ENCODE assay signal across 9 mouse cellular contexts in genomic region chr10:70440639-70441461, GRCm38 (mm10). TPM values are rescaled to one million over a fixed set of nuclear protein-coding genes. Genes with fewer than 3 reads are reported as not detected.
DNase-seq lines count a peak whose midpoint lies in the region; ATAC-seq lines count a peak whose summit lies in the region.
"Had no signal": no experiment of that assay in that cellular context is flagged by ENCODE, and none has a peak within 500 bp of the region (broad histone marks: within the 10 kb centered on the region; RNA-seq: fewer than 3 reads in every experiment).

No protein-coding gene starts in this region.

- H3K27me3 ChIP-seq in forebrain, embryonic 11.5 days (ENCODE audit: control insufficient read depth, insufficient read depth, low read length), result no peaks in the 10 kb centered on the region
- H3K27me3 ChIP-seq in heart, embryonic 15.5 days, result no peaks in the 10 kb centered on the region
- H3K27me3 ChIP-seq in liver, embryonic 13.5 days, result peaks cover 18% of the 10 kb centered on the region
- H3K27me3 ChIP-seq in neural tube, embryonic 15.5 days (replicated peaks), result no peaks in the 10 kb centered on the region

- WGBS in forebrain, embryonic 11.5 days, result 1% methylated on average over 44 of the region's 44 CpGs
- under 1% methylated on average over 44 of the region's 44 CpGs for WGBS in heart, embryonic 15.5 days
- WGBS in liver, embryonic 13.5 days (ENCODE audit: insufficient replicate concordance), result 2% methylated on average over 44 of the region's 44 CpGs
- 0% methylated on average over 44 of the region's 44 CpGs for WGBS in neural tube, embryonic 15.5 days

- H3K4me2 ChIP-seq in forebrain, embryonic 11.5 days (ENCODE audit: low read depth, low read length, severe bottlenecking), result peak overlapping the region; percentile 79
- peak overlapping the region; percentile 94 for H3K4me2 ChIP-seq in heart, embryonic 15.5 days
- H3K4me2 ChIP-seq in liver, embryonic 13.5 days, result peak overlapping the region; percentile 66
- H3K4me2 ChIP-seq in neural tube, embryonic 15.5 days, result peak overlapping the region; percentile 70

- ATAC-seq in forebrain, embryonic 11.5 days (replicated peaks; ENCODE audit: low FRiP score), result peak; percentile 90
- ATAC-seq in heart, embryonic 15.5 days (replicated peaks; ENCODE audit: insufficient number of reproducible peaks, insufficient read depth, low FRiP score, low read depth), result peak; percentile 72
- ATAC-seq in liver, embryonic 13.5 days (ENCODE audit: low read depth), result no peak
- peak; percentile 93 for ATAC-seq in neural tube, embryonic 15.5 days (ENCODE audit: low FRiP score)

- H3K27ac ChIP-seq in forebrain, embryonic 11.5 days (ENCODE audit: low read depth, low read length), result peak overlapping the region; percentile 68
- peak overlapping the region; percentile 89 for H3K27ac ChIP-seq in heart, embryonic 15.5 days
- H3K27ac ChIP-seq in liver, embryonic 13.5 days, result no peak overlapping the region
- peak overlapping the region; percentile 97 for H3K27ac ChIP-seq in neural tube, embryonic 15.5 days (replicated peaks)

- H3K9me3 ChIP-seq in forebrain, embryonic 11.5 days (ENCODE audit: control insufficient read depth, low read length), result no peaks in the 10 kb centered on the region
- H3K9me3 ChIP-seq in heart, embryonic 15.5 days (replicated peaks), result no peaks in the 10 kb centered on the region
- H3K9me3 ChIP-seq in liver, embryonic 13.5 days (replicated peaks), result no peaks in the 10 kb centered on the region
- no peaks in the 10 kb centered on the region for H3K9me3 ChIP-seq in neural tube, embryonic 15.5 days (replicated peaks)

- peak overlapping the region; percentile 78 for H3K9ac ChIP-seq in forebrain, embryonic 11.5 days (ENCODE audit: low read length)
- H3K9ac ChIP-seq in heart, embryonic 15.5 days, result peak overlapping the region; percentile 75
- no peak overlapping the region for H3K9ac ChIP-seq in liver, embryonic 13.5 days
- peak overlapping the region; percentile 83 for H3K9ac ChIP-seq in neural tube, embryonic 15.5 days (replicated peaks)

- H3K36me3 ChIP-seq in forebrain, embryonic 11.5 days (ENCODE audit: control insufficient read depth, insufficient read depth, low read length), result no peaks in the 10 kb centered on the region
- no peaks in the 10 kb centered on the region for H3K36me3 ChIP-seq in heart, embryonic 15.5 days
- H3K36me3 ChIP-seq in liver, embryonic 13.5 days, result no peaks in the 10 kb centered on the region
- H3K36me3 ChIP-seq in neural tube, embryonic 15.5 days, result no peaks in the 10 kb centered on the region
- H3K36me3 ChIP-seq: G1E had no signal

- H3K4me1 ChIP-seq in forebrain, embryonic 11.5 days (replicated peaks; ENCODE audit: control insufficient read depth, insufficient read depth, low read length), result no peaks in the 10 kb centered on the region; the same call in 1 of the 2 replicates
- H3K4me1 ChIP-seq in heart, embryonic 15.5 days (replicated peaks), result peaks cover 5% of the 10 kb centered on the region
- H3K4me1 ChIP-seq in liver, embryonic 13.5 days (replicated peaks), result no peaks in the 10 kb centered on the region
- H3K4me1 ChIP-seq in neural tube, embryonic 15.5 days, result peaks cover 31% of the 10 kb centered on the region

- peak overlapping the region; percentile 62 for H3K4me3 ChIP-seq in forebrain, embryonic 11.5 days (ENCODE audit: low read depth, low read length)
- peak overlapping the region; percentile 78 for H3K4me3 ChIP-seq in heart, embryonic 15.5 days
- H3K4me3 ChIP-seq in liver, embryonic 13.5 days (replicated peaks), result peak overlapping the region; percentile 51
- peak overlapping the region; percentile 73 for H3K4me3 ChIP-seq in neural tube, embryonic 15.5 days (replicated peaks)

- peak; percentile 13 to 36 for DNase-seq in urinary bladder, adult 18-20 months (ENCODE audit: low spot score in 2 of 2)
- no peak for DNase-seq in urinary bladder, postnatal 10 days (ENCODE audit: low spot score)
- DNase-seq in forebrain, embryonic 11.5 days (ENCODE audit: low spot score), result peak; percentile 88
- DNase-seq in kidney, postnatal 25 days, result peak; percentile 51 to 64
- no peak for DNase-seq in liver, embryonic 13.5 days
- DNase-seq in spleen, adult 12 weeks (ENCODE audit: low spot score), result no peak

RNA-seq across cellular contexts. Expression of gene Fam13c, which starts 0.6 kb away (rescaled TPM):
- 11.7 and 13.6 TPM in 2 replicates for polyA plus RNA-seq in forebrain, embryonic 11.5 days (2014; fragmentation: Nextera tagmentation; extraction: Ambion mirVana)
- polyA plus RNA-seq in heart, embryonic 15.5 days (2015; fragmentation: Nextera tagmentation; extraction: Ambion mirVana), result 10.1 and 11.5 TPM in 2 replicates
- polyA plus RNA-seq in liver, embryonic 13.5 days (2015; fragmentation: Nextera tagmentation; extraction: Ambion mirVana), result 0.31 and 0.40 TPM in 2 replicates
- polyA plus RNA-seq in neural tube, embryonic 15.5 days (2015; fragmentation: Nextera tagmentation; extraction: Ambion mirVana), result 19.6 and 21.4 TPM in 2 replicates
- polyA plus RNA-seq: G1E had no signal

Comparison
In these comparisons a context has a peak if more than half of its experiments do, and no peak if none do; other contexts are left out.
1. DNase-seq: peak in urinary bladder, adult 18-20 months (2 of 2), forebrain, embryonic 11.5 days (single experiment) and kidney, postnatal 25 days (2 of 2); none in urinary bladder, postnatal 10 days (single experiment), liver, embryonic 13.5 days (single experiment) and spleen, adult 12 weeks (single experiment).
2. Peak in every context shown above with its lines, with median percentiles within 50 percentile points of each other: H3K4me2 ChIP-seq and H3K4me3 ChIP-seq.